Mouse (Mus musculus): ENCODE data around the gene Wdfy2. TPM values are rescaled to one million over a fixed set of nuclear protein-coding genes. Genes with fewer than 3 reads are reported as not detected.
"Not testable (repeated sequence)": the region's sequence is repeated elsewhere in the genome, so short reads cannot be mapped to it uniquely, and the experiment has no call there.

Gene Wdfy2
- polyA plus RNA-seq, 1 experiment from 2014 or later, result 8.9 TPM

DNA sequence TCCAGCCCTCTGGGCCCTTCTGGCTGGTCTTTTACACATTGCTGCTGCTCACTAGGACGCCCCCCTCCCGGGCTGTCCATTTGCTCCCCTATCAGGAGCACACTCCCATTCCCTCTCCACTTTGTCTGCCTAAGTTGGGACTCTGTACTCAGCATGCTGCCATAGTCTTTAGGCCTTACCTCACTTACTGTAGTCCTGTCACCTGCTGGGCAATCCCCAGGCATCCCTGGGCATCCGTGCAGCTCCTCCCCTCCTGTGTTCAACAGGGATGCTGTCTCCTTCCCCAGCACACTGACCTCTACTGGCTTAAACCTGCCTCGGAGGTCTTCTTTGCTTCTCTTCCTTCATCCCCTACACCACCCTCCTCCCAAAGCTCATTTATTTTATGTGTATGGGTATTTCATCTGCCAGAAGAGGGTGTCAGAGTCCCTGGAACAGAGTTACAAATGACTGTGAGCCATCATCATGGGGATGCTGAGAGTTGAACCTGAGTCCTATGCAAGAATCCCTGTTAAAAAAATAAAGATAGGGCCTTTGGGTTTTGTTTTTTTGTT is 44.7 kb downstream of the Wdfy2 start:
- Histone ChIP-seq H3K27me3 (replicated peaks; ENCODE audit: control insufficient read depth, insufficient read depth, low read length) (no peaks in the 10 kb centered on the region), H3K9me3 (ENCODE audit: control insufficient read depth, low read length) (no peaks in the 10 kb centered on the region), H3K9ac (replicated peaks; ENCODE audit: low read depth, low read length) (no peak overlapping the region), H3K36me3 (ENCODE audit: control insufficient read depth, insufficient read depth) (no peaks in the 10 kb centered on the region), H3K4me1 (replicated peaks; ENCODE audit: control insufficient read depth, insufficient read depth, low read length) (peaks cover 26% of the 10 kb centered on the region), H3K27ac (ENCODE audit: low read length) (no peak overlapping the region), H3K4me2 (ENCODE audit: low read length) (no peak overlapping the region), H3K4me3 (replicated peaks; ENCODE audit: low read length) (no peak overlapping the region)
- 27% methylated on average over 4 of the region's 4 CpGs for WGBS
- no peak for ATAC-seq

- Histone ChIP-seq H3K27me3 (replicated peaks; ENCODE audit: control insufficient read depth, insufficient read depth, low read length) (no peaks in the 10 kb centered on the region), H3K9me3 (ENCODE audit: control insufficient read depth, low read length) (no peaks in the 10 kb centered on the region), H3K4me2 (ENCODE audit: low read length) (no peak overlapping the region), H3K4me3 (replicated peaks; ENCODE audit: low read length) (no peak overlapping the region), H3K27ac (ENCODE audit: low read length) (no peak overlapping the region), H3K4me1 (replicated peaks; ENCODE audit: control insufficient read depth, insufficient read depth, low read length) (peaks cover 26% of the 10 kb centered on the region), H3K9ac (replicated peaks; ENCODE audit: low read depth, low read length) (no peak overlapping the region), H3K36me3 (ENCODE audit: control insufficient read depth, insufficient read depth) (no peaks in the 10 kb centered on the region)
- no peak for ATAC-seq
- WGBS, result 45% methylated on average over 1 of the region's 1 CpGs
Measured at GRCm38 (mm10) chr14:62883551-62883950, 46.1 kb downstream of the Wdfy2 start.

GRCm38 (mm10) chr14:62884171-62884570 is 46.7 kb downstream of the Wdfy2 start:
- 78% methylated on average over 5 of the region's 5 CpGs for WGBS
- no peaks in the 10 kb centered on the region for H3K27me3 ChIP-seq (replicated peaks; ENCODE audit: control insufficient read depth, insufficient read depth, low read length)
- no peak for ATAC-seq
- H3K36me3 ChIP-seq (ENCODE audit: control insufficient read depth, insufficient read depth), result no peaks in the 10 kb centered on the region
- no peak overlapping the region for H3K4me2 ChIP-seq (ENCODE audit: low read length)
- peaks cover 22% of the 10 kb centered on the region for H3K4me1 ChIP-seq (replicated peaks; ENCODE audit: control insufficient read depth, insufficient read depth, low read length)
- H3K9me3 ChIP-seq (ENCODE audit: control insufficient read depth, low read length), result no peaks in the 10 kb centered on the region
- H3K27ac ChIP-seq (ENCODE audit: low read length), result no peak overlapping the region
- no peak overlapping the region for H3K9ac ChIP-seq (replicated peaks; ENCODE audit: low read depth, low read length)
- H3K4me3 ChIP-seq (replicated peaks; ENCODE audit: low read length), result no peak overlapping the region

DNA sequence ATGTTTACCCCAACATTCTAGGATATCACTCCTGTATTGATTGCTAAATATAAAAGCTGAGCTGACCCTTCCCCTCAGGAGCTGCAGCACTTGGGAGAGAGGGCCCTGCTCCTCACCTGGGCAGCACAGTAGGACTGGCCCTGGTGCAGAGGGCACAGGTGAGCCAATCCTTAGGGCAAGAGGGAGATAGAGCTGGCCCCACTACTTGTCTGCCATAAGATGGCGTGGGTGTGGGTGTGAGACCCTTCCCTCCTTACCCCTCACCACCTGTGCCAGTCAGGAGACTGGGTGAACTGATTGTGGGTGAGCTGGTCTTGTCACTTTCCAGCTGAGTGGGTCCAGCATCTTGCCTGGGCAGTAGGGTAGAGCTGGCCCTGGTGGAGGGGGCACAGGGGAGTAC is 47.2 kb downstream of the Wdfy2 start:
- 89% methylated on average over 1 of the region's 1 CpGs for WGBS
- no peak for ATAC-seq

DNA sequence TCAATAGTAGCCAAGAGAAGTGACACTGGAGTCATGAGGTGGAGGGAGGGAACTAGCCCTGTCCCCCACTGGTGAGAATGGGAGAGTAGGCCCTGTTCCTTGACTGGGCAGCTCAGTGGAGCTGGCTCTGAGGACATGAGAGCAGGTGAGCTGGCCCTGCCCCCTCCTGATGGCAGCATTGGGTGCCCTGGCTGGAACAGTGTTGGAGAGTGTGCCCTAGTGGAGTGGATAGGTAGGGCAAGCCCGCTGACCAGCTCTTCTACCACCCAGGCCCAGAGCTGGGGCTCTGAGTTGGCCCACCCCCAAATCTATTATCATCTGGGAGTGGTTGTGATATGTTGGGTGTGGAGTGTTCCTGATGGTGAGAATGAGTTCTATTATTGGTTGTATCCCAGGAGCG is 47.7 kb downstream of the Wdfy2 start:
- Histone ChIP-seq H3K27ac (ENCODE audit: low read length) (no peak overlapping the region), H3K36me3 (ENCODE audit: control insufficient read depth, insufficient read depth) (no peaks in the 10 kb centered on the region), H3K4me3 (replicated peaks; ENCODE audit: low read length) (no peak overlapping the region), H3K9ac (replicated peaks; ENCODE audit: low read depth, low read length) (no peak overlapping the region), H3K9me3 (ENCODE audit: control insufficient read depth, low read length) (no peaks in the 10 kb centered on the region), H3K27me3 (replicated peaks; ENCODE audit: control insufficient read depth, insufficient read depth, low read length) (no peaks in the 10 kb centered on the region), H3K4me2 (ENCODE audit: low read length) (no peak overlapping the region), H3K4me1 (replicated peaks; ENCODE audit: control insufficient read depth, insufficient read depth, low read length) (peaks cover 12% of the 10 kb centered on the region)
- WGBS, result 97% methylated on average over 2 of the region's 2 CpGs
- ATAC-seq, result no peak

More for the DNA sequence above, 47.2 kb downstream of the Wdfy2 start:
- H3K4me1 ChIP-seq (replicated peaks; ENCODE audit: control insufficient read depth, insufficient read depth, low read length), result peaks cover 17% of the 10 kb centered on the region
- H3K27me3 ChIP-seq (replicated peaks; ENCODE audit: control insufficient read depth, insufficient read depth, low read length), result no peaks in the 10 kb centered on the region
- H3K36me3 ChIP-seq (ENCODE audit: control insufficient read depth, insufficient read depth), result no peaks in the 10 kb centered on the region
- no peaks in the 10 kb centered on the region for H3K9me3 ChIP-seq (ENCODE audit: control insufficient read depth, low read length)
- H3K4me2 ChIP-seq (ENCODE audit: low read length), result no peak overlapping the region
- H3K4me3 ChIP-seq (replicated peaks; ENCODE audit: low read length), result no peak overlapping the region
- H3K27ac ChIP-seq (ENCODE audit: low read length), result no peak overlapping the region
- H3K9ac ChIP-seq (replicated peaks; ENCODE audit: low read depth, low read length), result no peak overlapping the region

GRCm38 (mm10) chr14:62891401-62891800 is 53.9 kb downstream of the Wdfy2 start:
- Histone ChIP-seq H3K27me3 (replicated peaks; ENCODE audit: control insufficient read depth, insufficient read depth, low read length) (no peaks in the 10 kb centered on the region), H3K27ac (ENCODE audit: low read length) (no peak overlapping the region), H3K4me1 (replicated peaks; ENCODE audit: control insufficient read depth, insufficient read depth, low read length) (0 out of 2 replicates have a peak, but pooled peaks cover 2% of the 10 kb centered on the region), H3K4me2 (ENCODE audit: low read length) (no peak overlapping the region), H3K36me3 (ENCODE audit: control insufficient read depth, insufficient read depth) (no peaks in the 10 kb centered on the region), H3K4me3 (replicated peaks; ENCODE audit: low read length) (no peak overlapping the region), H3K9ac (replicated peaks; ENCODE audit: low read depth, low read length) (no peak overlapping the region), H3K9me3 (ENCODE audit: control insufficient read depth, low read length) (no peaks in the 10 kb centered on the region)
- 87% methylated on average over 3 of the region's 3 CpGs for WGBS
- no peak for ATAC-seq

DNA sequence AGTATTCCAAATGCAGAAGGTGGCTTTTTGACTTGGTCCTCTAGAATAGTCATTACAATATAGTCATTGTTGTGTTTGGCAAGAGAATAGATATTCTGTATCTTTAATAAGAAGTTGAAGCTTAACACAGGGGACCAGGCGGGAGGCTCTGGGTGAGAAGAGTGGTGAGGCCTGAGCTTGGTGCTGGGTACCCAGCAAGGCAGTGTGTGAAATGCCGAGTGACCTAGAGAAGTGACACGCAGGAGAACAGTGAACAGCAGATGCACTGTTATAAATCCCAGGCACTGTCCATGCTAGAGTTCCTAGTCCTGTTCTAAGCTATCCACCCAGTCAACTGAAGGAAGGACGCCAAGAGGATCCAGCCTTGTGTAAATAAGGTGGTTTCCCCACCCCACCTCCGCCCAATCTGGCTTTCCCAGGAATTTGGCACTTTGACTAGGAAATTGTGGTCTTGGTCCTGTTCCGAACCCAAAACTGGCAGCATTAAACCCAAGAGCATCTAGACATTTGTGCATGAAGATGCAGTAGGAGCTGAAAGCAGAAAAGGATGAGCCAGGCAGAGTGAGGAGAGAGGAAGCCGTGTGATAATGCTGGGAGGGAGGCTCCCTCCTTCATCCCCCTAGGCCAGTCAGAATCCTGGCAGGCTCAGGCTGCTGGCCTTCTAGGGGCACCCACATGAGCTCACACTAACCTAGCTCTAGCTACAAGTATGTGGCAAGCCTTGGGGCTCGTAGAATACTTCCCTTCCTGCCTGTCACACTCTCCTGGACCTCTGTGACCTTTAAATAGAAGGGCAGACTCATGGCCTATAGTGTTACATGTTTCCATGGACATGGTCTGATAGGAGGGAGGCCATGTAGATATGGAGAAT is 55.5 kb downstream of the Wdfy2 start:
- Histone ChIP-seq H3K9me3 (ENCODE audit: control insufficient read depth, low read length) (no peaks in the 10 kb centered on the region), H3K36me3 (ENCODE audit: control insufficient read depth, insufficient read depth) (no peaks in the 10 kb centered on the region), H3K4me2 (ENCODE audit: low read length) (no peak overlapping the region), H3K4me3 (replicated peaks; ENCODE audit: low read length) (no peak overlapping the region), H3K9ac (replicated peaks; ENCODE audit: low read depth, low read length) (no peak overlapping the region), H3K27ac (ENCODE audit: low read length) (no peak overlapping the region), H3K27me3 (replicated peaks; ENCODE audit: control insufficient read depth, insufficient read depth, low read length) (no peaks in the 10 kb centered on the region), H3K4me1 (replicated peaks; ENCODE audit: control insufficient read depth, insufficient read depth, low read length) (0 out of 2 replicates have a peak, but pooled peaks cover 2% of the 10 kb centered on the region)
- no peak for ATAC-seq
- 82% methylated on average over 8 of the region's 8 CpGs for WGBS

DNA sequence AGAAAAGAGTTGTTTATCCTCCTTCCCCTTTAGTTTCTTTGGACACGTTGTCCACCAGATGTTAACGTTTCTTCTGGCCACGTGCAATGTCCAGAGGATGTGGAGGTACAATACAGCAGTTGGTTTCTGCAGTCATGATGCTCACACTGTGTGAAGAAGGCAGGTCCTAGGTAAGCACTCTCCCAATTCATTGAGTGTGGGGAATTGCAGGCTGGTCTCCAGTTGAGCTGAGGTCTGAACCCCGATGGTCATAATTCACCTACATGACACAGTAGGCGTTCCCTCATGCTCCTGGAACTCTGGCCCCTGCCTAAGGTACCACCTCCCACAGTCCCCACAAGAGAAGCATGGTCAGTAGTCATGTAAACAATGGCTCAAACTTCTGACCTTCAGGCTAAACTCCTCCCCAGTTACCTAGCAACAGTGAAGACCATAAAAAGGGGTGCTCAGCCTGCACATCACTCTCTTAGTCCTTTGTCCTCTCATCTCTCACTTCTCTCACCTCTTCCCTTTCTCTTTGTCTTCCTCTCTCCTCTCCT is 56.2 kb downstream of the Wdfy2 start:
- not testable (repeated sequence) for H3K27ac ChIP-seq (ENCODE audit: low read length); H3K4me3 ChIP-seq (replicated peaks; ENCODE audit: low read length); H3K9me3 ChIP-seq (ENCODE audit: control insufficient read depth, low read length); H3K4me2 ChIP-seq (ENCODE audit: low read length); H3K4me1 ChIP-seq (replicated peaks; ENCODE audit: control insufficient read depth, insufficient read depth, low read length); ATAC-seq; H3K27me3 ChIP-seq (replicated peaks; ENCODE audit: control insufficient read depth, insufficient read depth, low read length); H3K9ac ChIP-seq (replicated peaks; ENCODE audit: low read depth, low read length); H3K36me3 ChIP-seq (ENCODE audit: control insufficient read depth, insufficient read depth)
- 84% methylated on average over 5 of the region's 5 CpGs for WGBS

DNA sequence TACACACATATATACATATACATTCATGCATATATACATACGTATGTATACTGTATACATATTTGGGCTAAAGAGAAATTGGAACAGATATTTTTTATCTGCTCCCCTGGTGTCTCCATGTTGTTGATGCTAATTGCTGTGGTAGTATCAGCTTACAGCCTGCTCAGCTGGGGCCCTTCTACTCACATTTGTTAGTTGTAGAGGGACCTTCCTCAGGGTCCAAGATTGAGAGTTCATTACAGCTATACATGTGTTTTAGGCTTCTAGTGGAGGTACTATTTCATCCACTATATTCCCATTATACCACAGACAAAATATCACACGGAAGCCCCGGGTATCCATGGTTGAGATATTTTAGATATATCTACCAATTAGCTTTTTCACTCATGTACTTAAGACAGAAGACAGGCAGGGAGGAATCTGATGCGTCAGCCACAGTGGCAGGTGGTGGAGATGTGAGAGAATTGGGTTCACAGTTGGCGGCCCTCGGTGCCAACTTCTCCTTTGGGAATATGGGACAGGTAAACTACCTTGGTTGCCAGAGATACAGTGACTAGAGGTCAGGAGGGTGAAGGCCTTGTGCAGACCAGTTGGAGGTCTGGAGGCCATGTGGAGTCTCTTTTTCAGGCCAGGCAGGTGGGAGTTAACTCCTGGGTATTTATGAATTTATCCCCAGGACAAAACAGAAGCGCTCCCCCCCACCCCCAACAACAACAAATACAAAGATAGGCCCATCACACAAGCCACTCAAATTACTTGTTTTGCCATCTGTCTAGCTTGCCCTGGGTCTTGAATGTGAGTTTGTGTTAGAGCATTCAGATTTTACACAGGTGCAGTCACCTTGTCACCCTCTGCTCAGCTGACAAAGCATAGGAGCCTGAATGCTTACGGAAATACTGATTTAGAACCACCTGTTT is 57.7 kb downstream of the Wdfy2 start:
- no peaks in the 10 kb centered on the region for H3K27me3 ChIP-seq (replicated peaks; ENCODE audit: control insufficient read depth, insufficient read depth, low read length)
- H3K4me3 ChIP-seq (replicated peaks; ENCODE audit: low read length), result no peak overlapping the region
- no peak overlapping the region for H3K9ac ChIP-seq (replicated peaks; ENCODE audit: low read depth, low read length)
- no peak overlapping the region for H3K27ac ChIP-seq (ENCODE audit: low read length)
- H3K4me2 ChIP-seq (ENCODE audit: low read length), result no peak overlapping the region
- H3K9me3 ChIP-seq (ENCODE audit: control insufficient read depth, low read length), result no peaks in the 10 kb centered on the region
- H3K4me1 ChIP-seq (replicated peaks; ENCODE audit: control insufficient read depth, insufficient read depth, low read length), result 0 out of 2 replicates have a peak, but pooled peaks cover 2% of the 10 kb centered on the region
- H3K36me3 ChIP-seq (ENCODE audit: control insufficient read depth, insufficient read depth), result no peaks in the 10 kb centered on the region
- ATAC-seq, result no peak
- 91% methylated on average over 8 of the region's 8 CpGs for WGBS
